Mouse (Mus musculus) stomach, postnatal 0 days (tissue): ENCODE measurements around the gene Mrpl17. TPM values are rescaled to one million over a fixed set of nuclear protein-coding genes. Genes with fewer than 3 reads are reported as not detected.

Experiments
- ATAC-seq: fragments of 200-750 bp; cut with Nextera tagmentation; 2 replicates; pipeline ENCODE4 v1.8.0; 2017; ENCODE audit not compliant: low FRiP score, low TSS enrichment
- DNase-seq: peaks from one replicate; pipeline ENCODE4 v3.0.0-alpha.2; 2016; ENCODE audit warnings: low spot score
- H3K27ac ChIP-seq: fragments of 300-500 bp; sonication (generic); replicated peaks from 2 replicates; pipeline ENCODE4 v1.5.1; 2014; ENCODE audit warnings: mild to moderate bottlenecking, control low read depth
- H3K27me3 ChIP-seq: fragments of 300-500 bp; sonication (generic); 2 replicates; pipeline ENCODE4 v1.6.1; 2014; ENCODE audit warnings: low read length; ENCODE audit not compliant: control insufficient read depth, insufficient read depth
- H3K36me3 ChIP-seq: fragments of 300-500 bp; sonication (generic); 2 replicates; pipeline ENCODE4 v1.6.1; 2014; ENCODE audit warnings: low read length, mixed read lengths; ENCODE audit not compliant: control insufficient read depth, insufficient read depth
- H3K4me1 ChIP-seq: fragments of 300-500 bp; sonication (generic); replicated peaks from 2 replicates; pipeline ENCODE4 v1.6.1; 2014; ENCODE audit warnings: antibody characterized with exemption; ENCODE audit not compliant: control insufficient read depth, insufficient read depth
- H3K4me2 ChIP-seq: fragments of 300-500 bp; sonication (generic); replicated peaks from 2 replicates; pipeline ENCODE4 v1.6.1; 2014; ENCODE audit warnings: low read depth, mild to moderate bottlenecking, control low read depth, moderate library complexity
- H3K4me3 ChIP-seq: fragments of 300-500 bp; sonication (generic); 2 replicates; pipeline ENCODE4 v1.5.1; 2014; ENCODE audit warnings: low read depth, low read length, control low read depth
- H3K9ac ChIP-seq: fragments of 300-500 bp; sonication (generic); 2 replicates; pipeline ENCODE4 v1.6.1; 2014; ENCODE audit warnings: mild to moderate bottlenecking, low read length, control low read depth, mixed read lengths
- H3K9me3 ChIP-seq: fragments of 300-500 bp; sonication (generic); 2 replicates; pipeline ENCODE4 v1.6.1; 2016; ENCODE audit warnings: low read length; ENCODE audit not compliant: control insufficient read depth
- CTCF ChIP-seq: IDR thresholded peaks from 2 replicates; pipeline ENCODE4 v1.5.1; 2016; ENCODE audit warnings: antibody characterized with exemption, low read depth, mild to moderate bottlenecking, moderate library complexity
- EP300 ChIP-seq: optimal IDR thresholded peaks from 2 replicates; pipeline ENCODE3; 2016; ENCODE audit warnings: antibody characterized with exemption
- WGBS: fragments of 180-500 bp; shearing (Covaris S2); extraction: QIAGEN DNeasy Blood & Tissue Kit; methylation state at CpG from one replicate; pipeline ENCODE4 v1.1.7; 2014; 5-methylcytosine and 5-hydroxymethylcytosine counted together
- polyA plus RNA-seq: library from polyadenylated mRNA; unstranded; fragments of >200 nt; fragmentation: Nextera tagmentation; extraction: Ambion mirVana; gene quantifications from 2 replicates; pipeline ENCODE4 v1.2.1, GENCODE M21; 2015

Gene Mrpl17
- polyA plus RNA-seq, 1 experiment from 2014 or later: 359 TPM

- Histone ChIP-seq H3K9ac (no peak overlapping the region), H3K27me3 (no peaks in the 10 kb centered on the region), H3K9me3 (no peaks in the 10 kb centered on the region), H3K27ac (peak overlapping the region; percentile 50; the same call in 1 of the 2 replicates), H3K4me1 (peaks cover 7% of the 10 kb centered on the region; the same call in 1 of the 2 replicates), H3K4me2 (no peak overlapping the region), H3K36me3 (peaks cover 7% of the 10 kb centered on the region; the same call in 1 of the 2 replicates), H3K4me3 (no peak overlapping the region)
- TF ChIP-seq CTCF (no peak), EP300 (no peak)
- peak; percentile 41; the same call in 1 of the 2 replicates for ATAC-seq
- no peak for DNase-seq
- 58% methylated on average over 8 of the region's 8 CpGs for WGBS
Observed at GRCm38 (mm10) chr7:105774661-105775060, 36.2 kb downstream of the Mrpl17 start.

DNA sequence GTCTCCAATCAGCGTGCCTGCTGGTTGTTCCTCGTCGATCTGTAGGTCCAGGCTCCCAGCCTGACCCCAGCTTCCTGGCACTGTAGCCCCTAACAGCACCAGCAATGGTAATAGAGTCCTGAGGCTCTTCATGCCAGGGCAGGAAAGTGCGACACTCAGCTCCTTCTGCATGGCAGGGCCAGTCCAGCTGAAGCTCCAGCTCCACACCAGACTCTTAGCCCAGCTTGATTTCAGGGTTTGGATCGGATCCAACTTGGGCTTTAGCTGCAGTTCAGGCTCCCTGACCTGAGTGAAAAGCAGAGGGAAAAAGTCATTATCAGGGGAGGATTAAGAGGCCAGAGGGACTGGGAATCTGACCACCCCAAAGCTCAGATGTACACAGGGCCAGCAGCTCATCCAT lies 37.9 kb downstream of the Mrpl17 start:
- Histone ChIP-seq H3K9ac (no peak overlapping the region), H3K36me3 (peaks cover 7% of the 10 kb centered on the region; the same call in 1 of the 2 replicates), H3K27ac (no peak overlapping the region), H3K27me3 (no peaks in the 10 kb centered on the region), H3K4me3 (no peak overlapping the region), H3K4me1 (no peaks in the 10 kb centered on the region), H3K4me2 (no peak overlapping the region), H3K9me3 (no peaks in the 10 kb centered on the region)
- ATAC-seq: no peak
- TF ChIP-seq EP300 (no peak), CTCF (no peak)
- DNase-seq: no peak
- WGBS: 64% methylated on average over 5 of the region's 5 CpGs

- Histone ChIP-seq H3K4me1 (no peaks in the 10 kb centered on the region), H3K9ac (no peak overlapping the region), H3K27me3 (no peaks in the 10 kb centered on the region), H3K4me2 (no peak overlapping the region), H3K9me3 (no peaks in the 10 kb centered on the region), H3K36me3 (peaks cover 7% of the 10 kb centered on the region; the same call in 1 of the 2 replicates), H3K27ac (no peak overlapping the region), H3K4me3 (no peak overlapping the region)
- ATAC-seq (no peak), DNase-seq (no peak)
- TF ChIP-seq EP300: no peak
- no peak for TF ChIP-seq CTCF
- WGBS: 93% methylated on average over 15 of the region's 15 CpGs
Observed at GRCm38 (mm10) chr7:105772331-105772730, 38.6 kb downstream of the Mrpl17 start.

- H3K9ac ChIP-seq: no peak overlapping the region
- TF ChIP-seq EP300 (no peak), CTCF (no peak)
Observed at GRCm38 (mm10) chr7:105769959-105770358, 40.9 kb downstream of the Mrpl17 start.

DNA sequence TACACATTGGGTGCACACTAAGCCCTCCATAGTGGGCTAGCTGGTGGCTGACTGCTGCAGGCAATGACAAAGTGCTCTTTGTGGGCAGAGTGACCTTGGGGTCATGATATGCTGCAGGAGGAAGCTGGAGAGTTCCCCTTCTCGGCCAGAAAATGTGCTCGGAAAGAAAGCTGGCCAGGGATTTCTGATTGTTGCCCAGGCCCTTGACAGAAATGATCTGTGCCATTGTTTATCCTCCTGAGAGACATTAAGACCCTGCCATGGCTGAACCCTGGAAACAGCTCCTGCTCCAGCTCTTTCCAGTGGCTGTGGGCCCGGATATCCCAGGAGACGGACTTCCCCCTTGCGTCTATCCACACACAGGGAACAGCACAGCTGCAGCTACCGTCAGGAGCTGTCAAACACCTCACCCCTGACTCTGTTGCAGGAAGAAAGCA lies 43.2 kb downstream of the Mrpl17 start:
- no peaks in the 10 kb centered on the region for H3K27me3 ChIP-seq
- no peak overlapping the region for H3K4me2 ChIP-seq
- no peaks in the 10 kb centered on the region for H3K4me1 ChIP-seq
- WGBS: 29% methylated on average over 6 of the region's 6 CpGs
- peaks cover 13% of the 10 kb centered on the region; the same call in 1 of the 2 replicates for H3K36me3 ChIP-seq
- no peaks in the 10 kb centered on the region for H3K9me3 ChIP-seq
- no peak for DNase-seq
- ATAC-seq: no peak
- no peak overlapping the region for H3K27ac ChIP-seq
- no peak overlapping the region for H3K9ac ChIP-seq
- TF ChIP-seq CTCF (no peak), EP300 (no peak)
- H3K4me3 ChIP-seq: no peak overlapping the region

More at GRCm38 (mm10) chr7:105769959-105770358, 40.9 kb downstream of the Mrpl17 start:
- Histone ChIP-seq H3K36me3 (peaks cover 10% of the 10 kb centered on the region; the same call in 1 of the 2 replicates), H3K4me2 (no peak overlapping the region), H3K27me3 (no peaks in the 10 kb centered on the region), H3K4me1 (no peaks in the 10 kb centered on the region), H3K4me3 (no peak overlapping the region), H3K27ac (no peak overlapping the region), H3K9me3 (no peaks in the 10 kb centered on the region)
- ATAC-seq: no peak
- no peak for DNase-seq
- WGBS: 64% methylated on average over 3 of the region's 3 CpGs

- DNase-seq (no peak), ATAC-seq (no peak)
- WGBS: 92% methylated on average over 11 of the region's 11 CpGs
- no peaks in the 10 kb centered on the region for H3K9me3 ChIP-seq
- no peaks in the 10 kb centered on the region for H3K27me3 ChIP-seq
- TF ChIP-seq CTCF (no peak), EP300 (no peak)
- no peak overlapping the region for H3K27ac ChIP-seq
- H3K4me1 ChIP-seq: no peaks in the 10 kb centered on the region
- no peak overlapping the region for H3K4me2 ChIP-seq
- H3K9ac ChIP-seq: no peak overlapping the region
- H3K4me3 ChIP-seq: no peak overlapping the region
- peaks cover 6% of the 10 kb centered on the region; the same call in 1 of the 2 replicates for H3K36me3 ChIP-seq
Observed at GRCm38 (mm10) chr7:105764331-105764730, 46.6 kb downstream of the Mrpl17 start.
